Mouse (Mus musculus) Patski (cell line): ENCODE measurements at regions not wholly inside any gene's neighbourhood (a gene's known extent, or its start where the extent isn't known, plus 50 kb on each side); places are given as distances from the start of the nearest gene placed in this dataset.

ENCODE experiments used
- ATAC-seq: fragments of 100-300 bp; one replicate; pipeline ENCODE4 v1.8.0; 2021
- CTCF ChIA-PET: fragments of 350-600 bp; sonication (Branson Sonifier 250); formaldehyde crosslinking; loops from one replicate; lab custom pipeline; 2022; ENCODE audit warnings: inconsistent platforms; lab: Charles Lee
- POLR2A ChIA-PET: fragments of 350-600 bp; sonication (Branson Sonifier 250); formaldehyde crosslinking; loops from one replicate; lab custom pipeline; 2022; ENCODE audit warnings: antibody characterized with exemption, inconsistent platforms; lab: Charles Lee
- DNase-seq: peaks from one replicate; pipeline ENCODE4 v3.0.0-alpha.2; 2011; ENCODE audit warnings: low read depth, low spot score
- H3K27me3 ChIP-seq: fragments of 371-371 bp; one replicate; pipeline ENCODE4 v1.5.1; 2021
- CTCF ChIP-seq: fragments of 100-300 bp; IDR thresholded peaks from one replicate; pipeline ENCODE4 v1.5.1; 2021
- in situ Hi-C: fragments of 300-500 bp; cut with MboI; formaldehyde crosslinking; loops from 3 replicates; pipeline ENCODE4 v1.11.1; 2018; ENCODE audit warnings: low pct_unique_long_range_greater_than_20kb, mixed read lengths

GRCm38 (mm10) chr5:136619315-136620231 lies 52.3 kb upstream of the Cux1 start:
- H3K27me3 ChIP-seq, result no peaks in the 10 kb centered on the region
- CTCF ChIA-PET, result interaction anchor here (0.8 to 8.8 kb wide), 9 partner anchors 8 to 338 kb away, joined by 3 to 64 read pairs (median 4); partner anchors contain the start of gene Cux1
- peak; percentile 68 for TF ChIP-seq CTCF
- in situ Hi-C loops, result loop anchor here (5.0 to 10.0 kb wide), 3 partner anchors 43 to 145 kb away; no protein-coding TSS in a partner anchor
- DNase-seq (no peak), ATAC-seq (peak; percentile 32)
- POLR2A ChIA-PET, result interaction anchor here (0.6 to 1.2 kb wide), 2 partner anchors 42 to 53 kb away, joined by 3 to 5 read pairs; no protein-coding TSS in a partner anchor

- ATAC-seq (no peak), DNase-seq (no peak)
- no peak for TF ChIP-seq CTCF
- POLR2A ChIA-PET, result interaction anchor here (0.6 to 1.2 kb wide), 2 partner anchors 42 to 54 kb away, joined by 3 to 5 read pairs; no protein-coding TSS in a partner anchor
- H3K27me3 ChIP-seq, result no peaks in the 10 kb centered on the region
- CTCF ChIA-PET, result interaction anchor here (0.8 to 8.8 kb wide), 9 partner anchors 9 to 339 kb away, joined by 3 to 64 read pairs (median 4); partner anchors contain the start of gene Cux1
- in situ Hi-C loops, result loop anchor here (5.0 to 10.0 kb wide), 3 partner anchors 42 to 145 kb away; no protein-coding TSS in a partner anchor
Measured at GRCm38 (mm10) chr5:136620234-136620633, 52.9 kb upstream of the Cux1 start.

- no peak for TF ChIP-seq CTCF
- ChIA-PET POLR2A (interaction anchor here (0.6 kb wide), 1 partner anchor 132 kb away, joined by 3 read pairs; no protein-coding TSS in a partner anchor), CTCF (interaction anchor here (0.6 to 8.8 kb wide), 5 partner anchors 10 to 269 kb away, joined by 3 to 64 read pairs (median 9); no protein-coding TSS in a partner anchor)
- H3K27me3 ChIP-seq, result no peaks in the 10 kb centered on the region
- ATAC-seq, result no peak
- in situ Hi-C loops, result loop anchor here (5.0 to 10.0 kb wide), 3 partner anchors 41 to 147 kb away; no protein-coding TSS in a partner anchor
- DNase-seq, result no peak
Measured at GRCm38 (mm10) chr5:136621336-136622125, 54.2 kb upstream of the Cux1 start.

- DNase-seq, result no peak
- no peak for TF ChIP-seq CTCF
- in situ Hi-C loops, result loop anchor here (5.0 to 10.0 kb wide), 3 partner anchors 40 to 147 kb away; no protein-coding TSS in a partner anchor
- no peaks in the 10 kb centered on the region for H3K27me3 ChIP-seq
- ATAC-seq, result no peak
- CTCF ChIA-PET, result interaction anchor here (1.1 to 8.8 kb wide), 6 partner anchors 8 to 269 kb away, joined by 4 to 64 read pairs (median 6); no protein-coding TSS in a partner anchor
- POLR2A ChIA-PET, result interaction anchor here (0.6 to 1.3 kb wide), 2 partner anchors 19 to 89 kb away, joined by 4 read pairs; no protein-coding TSS in a partner anchor
Measured at GRCm38 (mm10) chr5:136622152-136622551, 54.9 kb upstream of the Cux1 start.

- TF ChIP-seq CTCF, result peak; percentile 99
- ChIA-PET CTCF (interaction anchor here (0.6 to 8.8 kb wide), 20 partner anchors 9 to 345 kb away, joined by 3 to 64 read pairs (median 4); no protein-coding TSS in a partner anchor), POLR2A (interaction anchor here (0.5 to 1.3 kb wide), 5 partner anchors 20 to 90 kb away, joined by 3 to 6 read pairs (median 4); no protein-coding TSS in a partner anchor)
- in situ Hi-C loops, result loop anchor here (5.0 to 10.0 kb wide), 3 partner anchors 39 to 148 kb away; no protein-coding TSS in a partner anchor
- peak; percentile 48 for ATAC-seq
- DNase-seq, result peak; percentile 47
- no peaks in the 10 kb centered on the region for H3K27me3 ChIP-seq
Measured at GRCm38 (mm10) chr5:136622721-136623542, 55.6 kb upstream of the Cux1 start.

- ChIA-PET POLR2A (interaction anchor here (0.6 to 1.2 kb wide), 2 partner anchors 53 to 593 kb away, joined by 3 to 5 read pairs; no protein-coding TSS in a partner anchor), CTCF (interaction anchor here (0.6 to 8.8 kb wide), 18 partner anchors 10 to 346 kb away, joined by 3 to 64 read pairs (median 4); no protein-coding TSS in a partner anchor)
- TF ChIP-seq CTCF, result no peak
- in situ Hi-C loops, result loop anchor here (5.0 to 10.0 kb wide), 3 partner anchors 39 to 149 kb away; no protein-coding TSS in a partner anchor
- no peak for ATAC-seq
- DNase-seq, result no peak
- H3K27me3 ChIP-seq, result no peaks in the 10 kb centered on the region
Measured at GRCm38 (mm10) chr5:136623791-136624190, 56.5 kb upstream of the Cux1 start.

GRCm38 (mm10) chr5:136625176-136625991 lies 58.1 kb upstream of the Cux1 start:
- in situ Hi-C loops, result loop anchor here (10.0 kb wide), 1 partner anchor 151 kb away; no protein-coding TSS in a partner anchor
- no peaks in the 10 kb centered on the region for H3K27me3 ChIP-seq
- ATAC-seq, result no peak
- ChIA-PET POLR2A (no interaction called here), CTCF (interaction anchor here (1.2 to 8.8 kb wide), 3 partner anchors 24 to 55 kb away, joined by 3 to 64 read pairs (median 9); no protein-coding TSS in a partner anchor)
- no peak for DNase-seq
- no peak for TF ChIP-seq CTCF
